Comparison of ENCODE assay signal across 8 mouse cellular contexts in the genomic region with DNA sequence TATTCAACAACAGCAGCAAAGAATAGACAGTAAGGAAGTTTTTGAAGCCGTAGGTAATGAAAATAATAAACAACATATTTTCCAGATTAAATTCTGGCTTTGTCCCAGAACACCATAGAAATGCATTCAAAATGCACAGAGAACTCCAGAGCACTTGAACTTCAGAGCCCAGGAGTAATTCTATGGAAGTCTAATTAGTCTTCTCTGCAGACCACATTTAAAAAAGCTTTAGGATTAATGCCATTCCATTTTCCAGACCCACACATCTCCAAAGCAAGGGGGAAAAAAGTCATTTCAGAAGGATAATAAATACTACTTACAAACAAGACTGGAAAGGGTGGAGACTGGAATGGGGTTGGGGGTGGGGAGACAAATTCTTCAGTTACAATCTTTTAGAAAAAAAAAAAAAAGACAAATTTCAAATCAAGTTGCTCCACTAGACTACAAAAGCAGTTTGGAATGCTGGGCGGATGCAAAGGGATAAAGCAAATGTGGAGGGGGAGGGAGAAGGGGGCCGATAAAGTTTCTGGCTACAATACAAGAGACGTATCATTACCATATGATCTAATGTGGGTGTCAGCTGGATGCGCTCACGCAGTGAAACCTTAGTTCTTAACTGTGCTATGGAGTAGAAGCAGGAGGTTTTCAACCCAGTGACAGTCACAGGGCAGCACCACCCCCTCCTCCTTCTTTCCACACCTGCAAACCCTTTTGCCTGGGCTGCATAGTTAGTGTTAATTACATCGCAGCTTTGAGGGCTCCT. TPM values are rescaled to one million over a fixed set of nuclear protein-coding genes. Genes with fewer than 3 reads are reported as not detected.
A peak's percentile ranks its signal among the peaks of the same experiment; 100 is the strongest.
DNase-seq lines count a peak whose midpoint lies in the region; ATAC-seq and TF ChIP-seq lines count a peak whose summit lies in the region.

A gene (plus strand): TSS at position 606 of the 763 bp plus-strand sequence.

- WGBS in embryonic facial prominence, embryonic 15.5 days, result 3% methylated on average over 7 of the region's 7 CpGs
- WGBS in heart, embryonic 14.5 days, result 15% methylated on average over 7 of the region's 7 CpGs
- 34% methylated on average over 7 of the region's 7 CpGs for WGBS in liver, postnatal 0 days (ENCODE audit: insufficient replicate concordance)
- WGBS in stomach, postnatal 0 days, result 12% methylated on average over 7 of the region's 7 CpGs

- H3K9ac ChIP-seq in embryonic facial prominence, embryonic 15.5 days, result peak within 1 kb of the TSS; percentile 23
- H3K9ac ChIP-seq in heart, embryonic 14.5 days (ENCODE audit: low read length), result peak within 1 kb of the TSS; percentile 53
- H3K9ac ChIP-seq in liver, postnatal 0 days (replicated peaks), result no peak within 1 kb of the TSS
- H3K9ac ChIP-seq in stomach, postnatal 0 days (ENCODE audit: low read length), result peak within 1 kb of the TSS; percentile 43

- no peak for TF ChIP-seq EP300 in liver, postnatal 0 days (IDR thresholded peaks at IDR 0.05; ENCODE audit: low read depth)
- TF ChIP-seq EP300 in stomach, postnatal 0 days (optimal IDR thresholded peaks at IDR 0.05), result peak; percentile 50

- H3K36me3 ChIP-seq in embryonic facial prominence, embryonic 15.5 days, result 0 out of 2 replicates have a peak, but pooled peaks cover 3% of the 10 kb centered on the region
- H3K36me3 ChIP-seq in heart, embryonic 14.5 days (ENCODE audit: control insufficient read depth, insufficient read depth, low read length), result no peaks in the 10 kb centered on the region
- no peaks in the 10 kb centered on the region for H3K36me3 ChIP-seq in liver, postnatal 0 days (replicated peaks; ENCODE audit: insufficient read depth, low read length)
- H3K36me3 ChIP-seq in stomach, postnatal 0 days (ENCODE audit: control insufficient read depth, insufficient read depth, low read length), result no peaks in the 10 kb centered on the region

- ATAC-seq in embryonic facial prominence, embryonic 15.5 days (ENCODE audit: insufficient number of reproducible peaks, low FRiP score, low TSS enrichment, low read depth), result peak; percentile 90
- no peak; the same call in 1 of the 2 replicates for ATAC-seq in heart, embryonic 14.5 days (ENCODE audit: insufficient number of reproducible peaks, insufficient read depth, low FRiP score, low read depth)
- no peak for ATAC-seq in liver, postnatal 0 days
- peak; percentile 84; the same call in 1 of the 2 replicates for ATAC-seq in stomach, postnatal 0 days (ENCODE audit: low FRiP score, low TSS enrichment)
- no peak for ATAC-seq in CD4-positive, CD25-positive, alpha-beta regulatory T cell, adult 4 months

- peak within 1 kb of the TSS; percentile 43 for H3K4me2 ChIP-seq in embryonic facial prominence, embryonic 15.5 days (replicated peaks)
- H3K4me2 ChIP-seq in heart, embryonic 14.5 days (ENCODE audit: low read length), result peak within 1 kb of the TSS; percentile 56
- peak within 1 kb of the TSS; percentile 3; the same call in 1 of the 2 replicates for H3K4me2 ChIP-seq in liver, postnatal 0 days (ENCODE audit: low read depth, low read length)
- peak within 1 kb of the TSS; percentile 33 for H3K4me2 ChIP-seq in stomach, postnatal 0 days (replicated peaks; ENCODE audit: low read depth)

- H3K4me1 ChIP-seq in embryonic facial prominence, embryonic 15.5 days, result peaks cover 15% of the 10 kb centered on the region
- H3K4me1 ChIP-seq in heart, embryonic 14.5 days (ENCODE audit: control insufficient read depth in 2 of 2, insufficient read depth in 2 of 2, low read length in 2 of 2), result no peaks in the 10 kb centered on the region; a peak in 1 of 4 replicates
- no peaks in the 10 kb centered on the region for H3K4me1 ChIP-seq in liver, postnatal 0 days (ENCODE audit: insufficient read depth)
- no peaks in the 10 kb centered on the region for H3K4me1 ChIP-seq in stomach, postnatal 0 days (replicated peaks; ENCODE audit: control insufficient read depth, insufficient read depth)

- TF ChIP-seq CTCF in liver, postnatal 0 days (IDR thresholded peaks at IDR 0.05; ENCODE audit: low read depth), result no peak
- no peak for TF ChIP-seq CTCF in stomach, postnatal 0 days (IDR thresholded peaks at IDR 0.05; ENCODE audit: low read depth)

- H3K27me3 ChIP-seq in embryonic facial prominence, embryonic 15.5 days, result no peaks in the 10 kb centered on the region
- H3K27me3 ChIP-seq in heart, embryonic 14.5 days (ENCODE audit: control insufficient read depth, insufficient read depth, low read length), result no peaks in the 10 kb centered on the region
- H3K27me3 ChIP-seq in liver, postnatal 0 days (ENCODE audit: insufficient read depth, low read length), result no peaks in the 10 kb centered on the region
- H3K27me3 ChIP-seq in stomach, postnatal 0 days (ENCODE audit: control insufficient read depth, insufficient read depth, low read length), result no peaks in the 10 kb centered on the region

- peak within 1 kb of the TSS; percentile 96 for H3K27ac ChIP-seq in embryonic facial prominence, embryonic 15.5 days (replicated peaks)
- peak within 1 kb of the TSS; percentile 41 to 70 for H3K27ac ChIP-seq in heart, embryonic 14.5 days (replicated peaks in 1 of 2; ENCODE audit: control insufficient read depth in 1 of 2, insufficient read depth in 1 of 2, low read depth in 2 of 2, low read length in 2 of 2)
- H3K27ac ChIP-seq in liver, postnatal 0 days (ENCODE audit: low read depth), result 0 out of 2 replicates have a peak within 1 kb of the TSS, but pooled peaks have one; percentile 4
- H3K27ac ChIP-seq in stomach, postnatal 0 days (replicated peaks), result peak within 1 kb of the TSS; percentile 64

- H3K4me3 ChIP-seq in embryonic facial prominence, embryonic 15.5 days (replicated peaks), result peak within 1 kb of the TSS; percentile 40
- peak within 1 kb of the TSS; percentile 12 to 27; a peak in 3 of 4 replicates for H3K4me3 ChIP-seq in heart, embryonic 14.5 days (ENCODE audit: control insufficient read depth in 1 of 2, insufficient read depth in 1 of 2, low read depth in 1 of 2, low read length in 2 of 2)
- 0 out of 2 replicates have a peak within 1 kb of the TSS, but pooled peaks have one; percentile 4 for H3K4me3 ChIP-seq in liver, postnatal 0 days (ENCODE audit: low read depth, low read length)
- H3K4me3 ChIP-seq in stomach, postnatal 0 days (ENCODE audit: low read depth, low read length), result peak within 1 kb of the TSS; percentile 37

- DNase-seq in left cerebral cortex, adult 18-20 months (ENCODE audit: low spot score in 2 of 2), result no peak
- no peak for DNase-seq in left cerebral cortex, adult 9 months (ENCODE audit: low spot score in 2 of 2)
- DNase-seq in kidney, postnatal 36 days, result peak; percentile 15 to 18
- DNase-seq in liver, postnatal 0 days, result no peak
- peak; percentile 18 for DNase-seq in stomach, postnatal 0 days (ENCODE audit: low spot score)

- no peaks in the 10 kb centered on the region for H3K9me3 ChIP-seq in embryonic facial prominence, embryonic 15.5 days (replicated peaks)
- H3K9me3 ChIP-seq in heart, embryonic 14.5 days (ENCODE audit: control insufficient read depth, low read length), result no peaks in the 10 kb centered on the region
- no peaks in the 10 kb centered on the region for H3K9me3 ChIP-seq in liver, postnatal 0 days (ENCODE audit: low read length)
- H3K9me3 ChIP-seq in stomach, postnatal 0 days (ENCODE audit: control insufficient read depth, low read length), result no peaks in the 10 kb centered on the region

RNA-seq across cellular contexts. Expression of the gene that starts here (rescaled TPM):
- total RNA-seq in left cerebral cortex, adult 18-20 months (2021), result 10 to 100 TPM; 13.0 to 22.0 TPM
- polyA plus RNA-seq in embryonic facial prominence, embryonic 15.5 days (2015; fragmentation: Nextera tagmentation; extraction: Ambion mirVana), result 765 and 776 TPM in 2 replicates
- polyA plus RNA-seq in heart, embryonic 14.5 days (2014; fragmentation: Nextera tagmentation; extraction: Ambion mirVana), result 255 and 294 TPM in 2 replicates
- 153 and 157 TPM in 2 replicates for polyA plus RNA-seq in liver, postnatal 0 days (2015; fragmentation: Nextera tagmentation; extraction: Ambion mirVana)
- polyA plus RNA-seq in stomach, postnatal 0 days (2015; fragmentation: Nextera tagmentation; extraction: Ambion mirVana), result 589 and 601 TPM in 2 replicates
- polyA plus RNA-seq in CD4-positive, CD25-positive, alpha-beta regulatory T cell, adult 4 months (2017; shearing (Covaris generic)), result not detected

Comparison
In these comparisons a context has a peak if more than half of its experiments do, and no peak if none do; other contexts are left out.
1. RNA of the gene that starts here (polyA plus RNA-seq): 765 to 776 TPM in embryonic facial prominence, embryonic 15.5 days, 589 to 601 TPM in stomach, postnatal 0 days, 255 to 294 TPM in heart, embryonic 14.5 days and 153 to 157 TPM in liver, postnatal 0 days; not detected in CD4-positive, CD25-positive, alpha-beta regulatory T cell, adult 4 months; every median in the first group is over 100 times any median in the second.
2. DNase-seq: peak in kidney, postnatal 36 days (2 of 2) and stomach, postnatal 0 days (single experiment); none in left cerebral cortex, adult 18-20 months (0 of 2), left cerebral cortex, adult 9 months (0 of 2) and liver, postnatal 0 days (single experiment).
3. ATAC-seq: peak in embryonic facial prominence, embryonic 15.5 days (single experiment) and stomach, postnatal 0 days (single experiment); none in heart, embryonic 14.5 days (single experiment), liver, postnatal 0 days (single experiment) and CD4-positive, CD25-positive, alpha-beta regulatory T cell, adult 4 months (single experiment).
4. H3K27ac ChIP-seq: peak in every context shown above with its lines; median percentile 96 in embryonic facial prominence, embryonic 15.5 days; 64 in stomach, postnatal 0 days; 56 in heart, embryonic 14.5 days; 4 in liver, postnatal 0 days.
5. H3K4me2 ChIP-seq: peak in every context shown above with its lines; median percentile 56 in heart, embryonic 14.5 days; 43 in embryonic facial prominence, embryonic 15.5 days; 33 in stomach, postnatal 0 days; 3 in liver, postnatal 0 days.
6. Peak in every context shown above with its lines, with median percentiles within 50 percentile points of each other: H3K4me3 ChIP-seq.